Mouse (Mus musculus) stomach, postnatal 0 days (tissue): ENCODE results near the gene Utp20. TPM values are rescaled to one million over a fixed set of nuclear protein-coding genes. Genes with fewer than 3 reads are reported as not detected.

ENCODE experiments used
- ATAC-seq: fragments of 200-750 bp; cut with Nextera tagmentation; 2 replicates; pipeline ENCODE4 v1.8.0; 2017; ENCODE audit not compliant: low FRiP score, low TSS enrichment
- DNase-seq: peaks from one replicate; pipeline ENCODE4 v3.0.0-alpha.2; 2016; ENCODE audit warnings: low spot score
- H3K27ac ChIP-seq: fragments of 300-500 bp; sonication (generic); replicated peaks from 2 replicates; pipeline ENCODE4 v1.5.1; 2014; ENCODE audit warnings: mild to moderate bottlenecking, control low read depth
- H3K27me3 ChIP-seq: fragments of 300-500 bp; sonication (generic); 2 replicates; pipeline ENCODE4 v1.6.1; 2014; ENCODE audit warnings: low read length; ENCODE audit not compliant: control insufficient read depth, insufficient read depth
- H3K36me3 ChIP-seq: fragments of 300-500 bp; sonication (generic); 2 replicates; pipeline ENCODE4 v1.6.1; 2014; ENCODE audit warnings: low read length, mixed read lengths; ENCODE audit not compliant: control insufficient read depth, insufficient read depth
- H3K4me1 ChIP-seq: fragments of 300-500 bp; sonication (generic); replicated peaks from 2 replicates; pipeline ENCODE4 v1.6.1; 2014; ENCODE audit warnings: antibody characterized with exemption; ENCODE audit not compliant: control insufficient read depth, insufficient read depth
- H3K4me2 ChIP-seq: fragments of 300-500 bp; sonication (generic); replicated peaks from 2 replicates; pipeline ENCODE4 v1.6.1; 2014; ENCODE audit warnings: low read depth, mild to moderate bottlenecking, control low read depth, moderate library complexity
- H3K4me3 ChIP-seq: fragments of 300-500 bp; sonication (generic); 2 replicates; pipeline ENCODE4 v1.5.1; 2014; ENCODE audit warnings: low read depth, low read length, control low read depth
- H3K9ac ChIP-seq: fragments of 300-500 bp; sonication (generic); 2 replicates; pipeline ENCODE4 v1.6.1; 2014; ENCODE audit warnings: mild to moderate bottlenecking, low read length, control low read depth, mixed read lengths
- H3K9me3 ChIP-seq: fragments of 300-500 bp; sonication (generic); 2 replicates; pipeline ENCODE4 v1.6.1; 2016; ENCODE audit warnings: low read length; ENCODE audit not compliant: control insufficient read depth
- CTCF ChIP-seq: IDR thresholded peaks from 2 replicates; pipeline ENCODE4 v1.5.1; 2016; ENCODE audit warnings: antibody characterized with exemption, low read depth, mild to moderate bottlenecking, moderate library complexity
- EP300 ChIP-seq: optimal IDR thresholded peaks from 2 replicates; pipeline ENCODE3; 2016; ENCODE audit warnings: antibody characterized with exemption
- WGBS: fragments of 180-500 bp; shearing (Covaris S2); extraction: QIAGEN DNeasy Blood & Tissue Kit; methylation state at CpG from one replicate; pipeline ENCODE4 v1.1.7; 2014; 5-methylcytosine and 5-hydroxymethylcytosine counted together
- polyA plus RNA-seq: library from polyadenylated mRNA; unstranded; fragments of >200 nt; fragmentation: Nextera tagmentation; extraction: Ambion mirVana; gene quantifications from 2 replicates; pipeline ENCODE4 v1.2.1, GENCODE M21; 2015

Gene Utp20
- polyA plus RNA-seq: 4.7 and 5.0 TPM in 2 replicates

DNA sequence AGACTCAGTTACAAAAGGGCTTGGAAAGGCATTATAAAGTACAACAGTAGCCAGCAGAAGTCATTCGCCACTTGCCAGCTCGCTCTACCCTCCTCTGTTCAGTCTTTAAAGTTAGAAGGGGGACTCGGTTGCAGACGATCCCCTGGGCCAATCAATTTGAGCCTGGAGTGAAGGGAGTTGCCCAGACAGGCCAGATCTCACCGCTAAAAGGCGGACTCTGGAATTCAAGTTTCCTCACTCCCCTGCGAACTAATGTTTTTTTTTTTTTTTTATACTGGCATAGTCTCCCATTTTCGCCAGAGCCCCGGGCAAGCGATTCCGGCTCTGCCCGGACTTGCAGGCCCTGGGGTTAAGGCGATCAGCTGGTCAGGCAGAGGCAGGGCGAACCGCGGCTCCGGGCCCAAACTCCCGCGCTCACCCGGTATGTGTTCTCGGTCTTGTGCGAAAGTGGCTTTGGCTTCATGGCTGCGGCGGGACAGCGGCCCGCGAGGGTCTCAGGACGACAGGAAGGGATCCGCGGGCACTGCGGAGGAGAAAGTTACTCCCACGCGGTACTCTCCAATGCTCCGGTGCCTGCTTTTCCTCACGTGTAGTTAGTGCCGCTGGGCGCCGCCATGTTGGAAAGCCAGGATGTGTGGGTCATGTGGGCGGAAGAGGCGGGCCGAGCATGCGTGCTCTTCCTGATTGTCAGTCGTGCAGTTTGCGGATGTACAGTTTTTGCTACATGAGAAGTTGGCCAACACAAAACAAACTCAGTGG is at the start of gene Utp20:
Utp20 (minus strand) TSS at position 617 of the 759 bp plus-strand sequence.
- TF ChIP-seq CTCF: no peak
- no peak for TF ChIP-seq EP300
- H3K27ac ChIP-seq: no peak within 1 kb of the TSS

DNA sequence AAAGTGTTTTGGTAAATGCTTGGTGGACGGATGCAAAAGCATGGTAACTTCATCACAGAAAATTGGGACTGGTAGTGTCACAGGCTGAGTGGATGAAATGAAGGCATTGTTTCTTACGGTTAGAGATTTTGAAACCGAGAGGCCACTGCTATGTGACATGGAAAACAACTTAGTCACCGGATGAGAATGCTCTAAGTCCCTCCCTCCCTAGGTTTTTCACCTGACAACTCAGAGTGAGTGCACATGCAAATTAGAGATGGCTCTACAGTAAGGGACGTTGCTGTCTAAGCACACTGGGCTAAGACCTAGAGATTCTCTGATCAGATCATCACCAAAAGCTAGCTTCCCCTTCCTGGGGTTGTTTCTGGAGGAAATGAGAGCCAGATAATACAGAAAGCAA is 48.3 kb upstream of the Utp20 start:
- no peak overlapping the region for H3K4me2 ChIP-seq
- no peaks in the 10 kb centered on the region for H3K9me3 ChIP-seq
- no peak overlapping the region for H3K27ac ChIP-seq
- no peak overlapping the region for H3K4me3 ChIP-seq
- ATAC-seq (no peak), DNase-seq (no peak)
- no peaks in the 10 kb centered on the region for H3K36me3 ChIP-seq
- TF ChIP-seq EP300 (no peak), CTCF (no peak)
- H3K9ac ChIP-seq: no peak overlapping the region
- 66% methylated on average over 5 of the region's 5 CpGs for WGBS
- H3K4me1 ChIP-seq: no peaks in the 10 kb centered on the region
- no peaks in the 10 kb centered on the region for H3K27me3 ChIP-seq

More for the DNA sequence above, at the start of gene Utp20:
- H3K36me3 ChIP-seq: no peaks in the 10 kb centered on the region; the same call in 1 of the 2 replicates
- H3K9me3 ChIP-seq: no peaks in the 10 kb centered on the region
- peak within 1 kb of the TSS; percentile 87 for H3K4me3 ChIP-seq
- H3K27me3 ChIP-seq: no peaks in the 10 kb centered on the region
- no peaks in the 10 kb centered on the region; the same call in 1 of the 2 replicates for H3K4me1 ChIP-seq
- DNase-seq (peak; percentile 88), ATAC-seq (peak; percentile 99)
- H3K9ac ChIP-seq: peak within 1 kb of the TSS; percentile 66
- peak within 1 kb of the TSS; percentile 70 for H3K4me2 ChIP-seq
- under 1% methylated on average over 44 of the region's 44 CpGs for WGBS

DNA sequence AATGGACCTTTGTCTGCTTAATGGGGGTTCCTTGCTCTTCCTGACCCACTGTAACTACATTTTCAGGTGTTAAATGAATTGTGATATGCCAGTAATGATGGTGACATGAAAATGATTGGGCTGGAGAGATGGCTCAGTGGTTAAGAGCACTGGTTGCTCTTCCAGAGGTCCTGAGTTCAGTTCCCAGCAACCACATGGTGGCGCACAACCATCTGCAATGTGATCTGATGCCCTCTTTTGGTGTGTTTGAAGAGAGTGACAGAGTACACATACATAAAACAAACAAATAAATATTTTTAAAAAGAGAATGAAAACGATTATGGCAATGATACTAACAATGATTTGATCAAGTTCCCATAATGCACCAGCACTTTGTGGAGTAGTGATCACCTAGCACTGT is 39.4 kb upstream of the Utp20 start:
- ATAC-seq (no peak), DNase-seq (no peak)
- no peaks in the 10 kb centered on the region for H3K36me3 ChIP-seq
- no peak overlapping the region for H3K4me3 ChIP-seq
- H3K9ac ChIP-seq: no peak overlapping the region
- H3K27me3 ChIP-seq: no peaks in the 10 kb centered on the region
- 50% methylated on average over 2 of the region's 2 CpGs for WGBS
- TF ChIP-seq EP300 (no peak), CTCF (peak; percentile 20; the same call in 1 of the 2 replicates)
- no peak overlapping the region for H3K4me2 ChIP-seq
- H3K27ac ChIP-seq: no peak overlapping the region
- no peaks in the 10 kb centered on the region for H3K4me1 ChIP-seq
- H3K9me3 ChIP-seq: no peaks in the 10 kb centered on the region

DNA sequence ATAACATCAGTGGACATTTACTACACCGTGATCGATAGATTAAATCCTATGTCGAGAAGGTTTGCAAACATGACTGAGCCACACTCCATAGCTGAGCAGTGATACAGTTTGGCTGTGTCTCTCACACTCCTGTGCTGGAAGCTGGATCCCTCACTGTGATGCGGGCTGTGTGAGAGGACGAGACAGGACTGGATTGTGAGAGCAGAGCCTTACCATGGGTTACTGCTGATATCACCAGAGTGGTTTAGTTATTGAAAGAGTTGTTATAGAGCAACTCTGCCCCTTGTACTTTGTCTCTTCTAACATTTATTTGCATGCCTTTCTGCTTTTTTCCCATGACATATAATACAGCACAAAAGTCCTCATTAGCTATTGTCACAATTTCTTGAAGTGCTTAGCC is 35.7 kb upstream of the Utp20 start:
- Histone ChIP-seq H3K4me3 (no peak overlapping the region), H3K27ac (no peak overlapping the region), H3K9ac (no peak overlapping the region), H3K4me1 (no peaks in the 10 kb centered on the region), H3K9me3 (no peaks in the 10 kb centered on the region), H3K36me3 (no peaks in the 10 kb centered on the region), H3K27me3 (no peaks in the 10 kb centered on the region), H3K4me2 (no peak overlapping the region)
- no peak for TF ChIP-seq EP300
- no peak for TF ChIP-seq CTCF
- ATAC-seq (no peak), DNase-seq (no peak)
- 88% methylated on average over 5 of the region's 5 CpGs for WGBS

DNA sequence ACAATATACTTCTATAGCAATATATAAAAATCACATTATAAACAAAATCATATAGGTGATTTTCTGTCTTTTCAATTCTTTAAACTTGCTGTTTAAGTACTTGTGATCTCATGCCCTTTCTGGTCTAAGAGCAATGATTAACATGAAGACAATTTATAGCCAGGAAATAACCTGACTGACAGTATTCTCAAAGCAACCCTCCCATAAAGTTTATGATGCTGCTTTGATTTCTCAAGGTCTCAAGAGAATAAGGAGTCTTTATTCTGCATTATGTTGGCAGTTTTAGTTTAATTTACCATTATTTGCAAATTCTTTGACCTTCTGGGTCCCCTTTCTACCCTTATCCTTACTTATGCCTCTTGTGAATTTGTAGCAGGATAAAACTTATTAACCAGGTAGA is 34.8 kb upstream of the Utp20 start:
- Histone ChIP-seq H3K4me2 (no peak overlapping the region), H3K27me3 (no peaks in the 10 kb centered on the region), H3K27ac (no peak overlapping the region), H3K4me3 (no peak overlapping the region), H3K9me3 (no peaks in the 10 kb centered on the region), H3K36me3 (no peaks in the 10 kb centered on the region), H3K4me1 (no peaks in the 10 kb centered on the region), H3K9ac (no peak overlapping the region)
- no peak for TF ChIP-seq EP300
- no peak for TF ChIP-seq CTCF
- ATAC-seq (no peak), DNase-seq (no peak)

DNA sequence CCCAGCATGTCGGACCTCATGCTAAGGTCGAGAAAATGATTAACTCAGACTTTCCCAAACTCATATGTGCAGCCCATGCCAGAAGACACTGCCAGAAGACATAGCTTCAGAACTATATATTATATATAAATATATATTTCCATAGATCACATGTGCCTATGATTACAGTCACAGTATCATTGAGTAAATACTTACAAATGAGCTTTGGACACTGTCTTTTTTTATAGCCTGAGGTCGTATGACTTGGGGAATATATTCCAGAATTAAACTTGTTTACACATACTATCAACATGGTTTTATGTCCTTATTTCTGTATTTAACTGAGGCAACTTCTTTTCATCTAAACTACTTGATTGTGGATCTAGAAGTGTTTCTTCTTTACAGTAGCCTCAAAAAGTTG is 34.3 kb upstream of the Utp20 start:
- no peak for DNase-seq
- Histone ChIP-seq H3K9me3 (no peaks in the 10 kb centered on the region), H3K27ac (no peak overlapping the region), H3K4me3 (no peak overlapping the region), H3K27me3 (no peaks in the 10 kb centered on the region), H3K4me2 (no peak overlapping the region), H3K4me1 (no peaks in the 10 kb centered on the region), H3K9ac (no peak overlapping the region), H3K36me3 (no peaks in the 10 kb centered on the region)
- TF ChIP-seq CTCF: no peak
- TF ChIP-seq EP300: no peak
- 60% methylated on average over 3 of the region's 3 CpGs for WGBS
- no peak for ATAC-seq
